Mouse (Mus musculus): ENCODE data around the gene Xylt1.

The Xylt1 gene

DNA sequence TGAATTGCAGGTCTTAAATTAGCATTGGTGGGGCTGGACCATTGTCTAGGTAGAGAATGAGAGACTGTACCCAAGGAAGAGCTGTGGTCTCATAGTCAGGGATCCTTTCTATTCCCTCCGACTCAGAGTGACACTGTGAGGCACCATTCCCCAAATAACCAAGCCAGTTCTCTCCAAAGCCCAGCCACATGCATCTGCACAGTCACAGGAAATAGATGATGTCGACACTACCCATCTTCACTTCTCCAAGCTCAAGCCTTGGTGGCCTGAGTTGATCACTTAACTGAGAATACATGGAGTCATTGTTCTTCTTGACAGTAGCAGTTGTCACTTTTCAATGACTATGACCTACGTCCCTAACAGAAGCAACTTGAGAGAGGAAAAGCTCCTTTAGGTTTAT, 100.6 kb downstream of the Xylt1 start:
- no peak for DNase-seq (ENCODE audit: low read depth)

DNA sequence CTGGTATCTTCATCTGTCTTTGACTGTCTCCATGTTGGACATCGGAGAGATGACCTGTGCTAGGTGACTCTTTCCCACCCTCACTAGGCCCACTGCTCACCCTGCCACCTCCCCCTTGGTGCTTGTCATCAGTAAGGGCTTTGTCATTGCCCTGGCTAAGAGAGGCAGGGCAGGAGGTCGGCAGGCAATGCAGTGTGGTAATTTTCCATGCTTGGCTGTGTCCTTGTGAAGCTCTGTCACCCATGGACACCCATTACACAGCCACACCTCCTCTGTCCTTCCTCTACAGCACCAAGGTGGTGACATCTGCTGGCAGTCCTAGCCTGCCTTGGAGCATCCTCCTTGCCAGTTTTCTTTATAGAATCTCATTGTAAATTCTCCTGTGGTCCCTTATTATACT, 101.9 kb downstream of the Xylt1 start:
- DNase-seq (ENCODE audit: low read depth) = no peak

DNA sequence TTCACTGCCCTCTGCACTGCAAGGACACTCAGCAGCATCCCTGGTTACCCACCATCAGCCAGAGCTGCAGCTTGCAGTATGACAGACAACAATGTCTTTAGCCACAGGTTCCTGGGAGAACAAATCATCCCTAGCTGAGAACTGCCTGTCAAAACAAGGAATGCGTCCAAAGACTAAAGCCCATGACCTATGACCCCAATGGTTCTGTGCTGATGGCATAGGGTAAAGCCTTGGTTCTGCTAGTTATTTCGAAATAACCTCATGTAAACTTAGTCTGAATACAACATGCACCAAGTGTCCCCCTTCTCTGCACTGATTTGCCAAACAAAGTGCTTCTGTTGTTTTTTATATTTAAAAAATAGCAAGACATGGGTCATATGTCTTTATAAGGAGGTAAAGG, 103.8 kb downstream of the Xylt1 start:
- DNase-seq (ENCODE audit: low read depth) = peak; percentile 54

DNA sequence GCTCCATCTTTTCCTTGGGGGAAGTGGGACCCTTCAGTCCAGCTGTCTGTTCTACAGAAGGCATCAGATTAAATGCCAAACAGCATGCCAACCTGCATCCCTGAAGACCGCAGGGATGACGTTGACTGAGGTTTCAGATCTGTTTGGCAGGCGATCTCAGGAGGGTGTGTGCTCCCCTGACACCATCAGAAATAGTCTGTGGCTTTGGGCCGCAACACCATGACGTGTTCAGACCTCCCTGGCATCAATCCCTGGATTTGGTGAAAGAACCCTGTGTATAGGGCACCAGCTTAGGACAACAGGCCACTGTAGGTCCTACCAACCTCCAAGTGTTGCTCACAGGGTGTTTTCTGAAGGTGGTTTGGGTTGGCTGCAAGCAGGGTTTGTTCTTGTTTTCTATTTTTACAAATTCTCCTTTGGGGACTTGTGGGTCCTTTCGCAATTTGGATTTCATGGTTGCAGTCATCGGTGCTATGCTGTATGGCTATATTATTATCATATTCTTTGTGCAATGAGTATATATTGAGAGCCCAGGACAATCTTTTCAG, 104.3 kb downstream of the Xylt1 start:
- peak; percentile 97 for DNase-seq (ENCODE audit: low read depth)

DNA sequence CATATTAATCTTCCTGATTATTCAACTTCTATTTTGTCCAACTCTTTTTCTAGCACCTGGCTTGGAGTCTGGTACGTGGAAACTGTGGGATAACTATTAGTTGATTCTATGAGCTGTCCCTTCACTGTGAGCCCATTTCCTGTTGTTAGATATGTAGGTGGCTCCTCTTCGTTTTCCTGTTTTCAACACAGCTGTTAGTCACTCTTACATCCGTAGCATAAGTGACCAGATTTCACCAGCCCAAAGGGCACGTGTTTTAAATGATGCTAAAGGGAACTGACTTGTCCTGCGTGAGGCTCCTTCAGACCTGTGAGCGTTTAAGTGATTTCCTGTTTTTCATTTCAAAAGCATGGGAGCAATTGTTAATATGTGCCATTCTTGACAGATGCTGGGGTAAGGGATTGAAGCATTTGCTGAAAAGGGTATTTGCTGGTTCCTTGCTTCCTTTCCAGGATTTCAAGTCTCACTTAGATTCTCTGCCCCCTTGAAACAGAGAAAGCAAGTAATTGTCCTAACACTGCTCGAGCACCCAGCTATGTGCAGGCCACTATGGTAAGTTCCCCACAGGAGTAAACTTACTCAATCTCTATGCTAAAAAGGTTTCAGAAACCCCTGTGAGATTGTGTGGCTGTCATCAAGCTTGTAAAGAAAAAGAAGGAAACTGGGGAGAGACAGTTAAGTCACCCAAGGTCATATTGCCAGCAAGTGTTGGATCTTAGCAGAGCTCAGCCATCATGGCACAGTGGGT, 105.8 kb downstream of the Xylt1 start:
- DNase-seq (ENCODE audit: low read depth) = peak; percentile 53

DNA sequence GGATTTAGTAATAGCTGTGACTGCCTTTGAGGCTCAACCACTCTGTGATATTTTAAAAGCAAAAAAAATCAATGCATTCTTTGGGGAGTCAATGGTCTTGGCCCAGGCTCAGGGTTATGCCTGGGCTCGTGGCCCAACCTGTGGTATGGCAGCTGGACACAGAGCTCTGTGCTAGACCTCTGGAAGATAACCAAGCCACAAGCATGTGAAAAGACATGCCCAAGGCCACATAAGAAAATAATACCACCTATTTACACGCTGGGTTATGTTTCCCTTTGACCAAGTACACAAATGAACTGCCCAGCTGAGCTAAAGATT, 106.4 kb downstream of the Xylt1 start:
- peak; percentile 98 for DNase-seq (ENCODE audit: low read depth)

DNA sequence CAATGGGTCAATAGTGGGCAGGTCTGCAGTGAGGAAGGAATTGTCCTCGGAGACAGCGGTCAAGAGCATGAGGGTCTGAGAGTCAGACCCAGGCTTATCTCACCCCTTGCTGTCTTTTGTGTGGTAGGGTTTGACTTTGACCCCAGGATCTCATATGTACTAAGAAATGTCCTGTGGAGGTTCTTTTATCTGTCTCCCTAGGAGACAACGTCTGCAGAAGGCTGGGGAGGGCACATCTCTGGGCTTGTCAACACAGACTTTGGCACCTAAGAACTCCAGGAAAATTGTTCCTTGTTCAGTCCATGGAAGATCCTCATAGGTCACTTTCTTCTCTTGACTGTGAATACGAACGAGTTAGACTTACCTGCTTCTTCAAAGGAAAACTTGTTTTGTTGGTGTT, 109.2 kb downstream of the Xylt1 start:
- DNase-seq (ENCODE audit: low read depth) = no peak

DNA sequence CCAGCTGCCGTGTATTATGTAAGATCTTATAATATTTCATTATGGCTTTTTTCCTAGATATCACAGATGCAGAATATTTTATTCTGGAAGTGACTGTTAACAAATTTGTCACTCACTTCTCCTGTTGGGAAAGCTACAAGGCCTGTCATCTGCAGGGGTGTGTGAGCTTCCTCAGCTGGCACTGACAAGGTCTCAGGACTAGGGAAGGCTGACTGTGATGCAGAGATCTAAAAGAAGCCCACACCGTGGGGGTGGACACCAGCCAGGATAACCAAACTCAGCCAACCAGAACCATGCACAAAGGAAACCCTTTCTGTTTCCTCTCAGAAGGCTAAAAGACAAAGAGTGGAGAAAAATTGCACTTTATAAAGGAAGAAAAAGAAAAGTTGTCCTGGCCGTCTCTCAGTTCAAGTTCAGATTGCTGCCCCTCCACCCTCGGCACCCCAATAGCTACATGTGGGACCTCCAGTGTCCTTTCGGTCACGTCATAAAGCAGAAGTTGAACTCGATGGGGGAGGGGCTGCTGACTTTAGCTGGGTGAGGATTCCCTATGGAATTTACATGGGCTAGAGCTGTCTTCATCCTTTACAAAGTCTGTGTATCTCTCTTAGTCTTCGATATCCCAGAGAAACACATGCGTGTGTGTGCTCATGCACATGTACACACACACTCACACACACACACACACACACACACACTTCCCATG, 109.9 kb downstream of the Xylt1 start:
- no peak for DNase-seq (ENCODE audit: low read depth)

DNA sequence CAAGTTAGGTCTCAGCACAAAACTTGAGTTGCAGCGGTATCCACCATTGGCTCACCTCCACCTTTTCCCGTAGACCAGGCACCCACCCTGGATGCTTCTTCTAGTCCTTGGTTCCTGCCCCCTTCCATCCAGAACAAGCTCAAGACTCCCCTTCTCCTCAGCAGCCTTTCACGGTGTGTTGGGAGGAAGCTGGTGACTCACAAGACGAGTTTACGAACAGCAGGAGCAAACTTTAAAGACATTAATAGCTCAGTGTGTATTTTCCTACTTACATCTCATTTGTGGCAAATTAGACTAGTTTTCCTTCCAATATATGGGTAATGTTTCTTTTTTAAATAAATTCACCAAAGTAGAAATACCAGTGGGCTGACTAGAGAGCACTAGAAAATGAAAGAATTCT, 110.7 kb downstream of the Xylt1 start:
- DNase-seq (ENCODE audit: low read depth) = no peak

DNA sequence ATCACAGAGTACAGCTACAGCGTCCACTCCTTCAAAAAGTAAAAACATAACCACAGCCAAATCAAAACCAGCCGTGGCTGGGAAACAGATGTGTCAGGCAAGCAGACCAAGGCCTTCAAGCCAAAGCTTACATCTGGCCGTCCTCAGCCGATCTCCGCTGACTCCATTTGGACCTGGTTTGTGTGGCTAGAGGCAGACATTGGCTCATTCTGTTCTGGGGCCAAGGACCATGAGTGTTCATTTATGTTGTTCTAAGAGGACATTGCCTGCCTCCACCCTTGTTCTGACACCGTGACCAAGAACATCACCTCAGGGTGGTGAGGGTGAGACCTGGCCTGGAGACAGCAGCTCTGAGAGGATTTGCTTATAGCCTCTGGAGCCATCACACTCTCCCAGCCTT, 113.4 kb downstream of the Xylt1 start:
- DNase-seq (ENCODE audit: low read depth) = no peak

DNA sequence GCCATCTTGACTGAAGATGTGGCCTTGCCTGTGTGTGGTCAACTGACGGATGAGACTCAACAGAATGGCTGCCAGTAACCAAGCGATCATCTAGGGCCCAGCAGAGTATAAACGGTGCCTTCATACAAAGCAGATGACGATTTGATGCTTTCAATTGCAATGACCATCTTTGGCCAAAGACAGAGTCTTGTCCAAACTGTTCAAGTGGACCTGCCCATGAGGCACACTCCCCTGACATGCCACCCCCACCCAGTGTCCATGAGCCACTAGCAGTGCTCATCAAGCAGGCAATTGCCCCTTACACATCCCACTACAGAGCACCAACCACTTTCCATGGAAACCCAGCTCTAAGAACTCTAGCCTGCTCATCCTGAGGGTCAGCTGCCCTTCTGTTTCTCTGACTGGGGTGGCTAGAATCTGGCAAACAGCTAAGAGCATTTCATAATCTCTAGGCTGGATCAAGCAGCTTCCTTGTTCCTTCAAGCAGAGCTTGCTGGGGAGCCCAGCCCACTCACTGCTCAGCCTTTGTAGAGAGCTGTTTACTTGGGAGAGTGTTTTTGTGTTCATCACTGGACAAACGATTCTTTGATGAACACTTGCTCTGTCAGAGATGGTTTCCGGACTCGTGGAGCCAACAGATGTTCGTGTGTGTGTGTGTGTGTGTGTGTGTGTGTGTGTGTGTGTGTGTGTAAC, 114.0 kb downstream of the Xylt1 start:
- no peak for DNase-seq (ENCODE audit: low read depth)

DNA sequence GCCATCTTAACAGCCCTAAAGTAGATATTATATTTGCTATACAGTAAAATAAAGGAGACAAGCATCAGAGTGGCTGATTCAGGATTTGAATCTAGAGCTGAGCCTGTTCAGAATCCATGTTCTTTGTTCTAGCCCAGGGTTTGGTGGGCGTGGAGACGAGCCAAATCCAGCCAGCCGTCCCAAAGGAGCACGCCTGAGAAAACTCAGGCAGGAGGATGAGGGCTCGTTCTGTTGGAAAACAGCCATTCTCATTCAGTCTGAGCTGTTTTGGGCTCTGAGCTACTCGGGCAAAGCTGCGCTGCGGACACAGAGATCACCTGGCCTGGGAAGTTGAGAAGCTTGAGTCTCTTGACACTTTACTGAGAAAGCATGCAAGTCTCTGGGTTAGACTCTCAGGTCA, 115.0 kb downstream of the Xylt1 start:
- DNase-seq (ENCODE audit: low read depth) = no peak

DNA sequence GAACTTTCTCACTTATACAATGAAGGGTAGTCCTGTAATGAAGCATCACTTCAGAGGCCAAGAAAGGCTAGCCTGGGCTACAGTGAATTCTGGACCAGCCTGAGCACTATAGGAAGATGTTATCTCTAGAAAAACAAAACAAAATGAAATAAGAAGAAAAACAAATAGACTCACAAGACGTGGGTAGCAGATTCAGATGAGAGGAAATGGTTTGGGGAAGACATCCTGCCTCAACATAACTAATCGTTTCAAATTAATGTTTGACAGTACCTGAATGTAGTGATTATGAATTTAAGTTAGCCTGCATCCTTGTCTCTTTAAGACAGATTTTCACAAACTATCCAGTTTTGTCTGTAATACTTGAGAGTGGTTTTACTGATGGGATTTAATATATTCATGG, 117.4 kb downstream of the Xylt1 start:
- DNase-seq (ENCODE audit: low read depth) = no peak

DNA sequence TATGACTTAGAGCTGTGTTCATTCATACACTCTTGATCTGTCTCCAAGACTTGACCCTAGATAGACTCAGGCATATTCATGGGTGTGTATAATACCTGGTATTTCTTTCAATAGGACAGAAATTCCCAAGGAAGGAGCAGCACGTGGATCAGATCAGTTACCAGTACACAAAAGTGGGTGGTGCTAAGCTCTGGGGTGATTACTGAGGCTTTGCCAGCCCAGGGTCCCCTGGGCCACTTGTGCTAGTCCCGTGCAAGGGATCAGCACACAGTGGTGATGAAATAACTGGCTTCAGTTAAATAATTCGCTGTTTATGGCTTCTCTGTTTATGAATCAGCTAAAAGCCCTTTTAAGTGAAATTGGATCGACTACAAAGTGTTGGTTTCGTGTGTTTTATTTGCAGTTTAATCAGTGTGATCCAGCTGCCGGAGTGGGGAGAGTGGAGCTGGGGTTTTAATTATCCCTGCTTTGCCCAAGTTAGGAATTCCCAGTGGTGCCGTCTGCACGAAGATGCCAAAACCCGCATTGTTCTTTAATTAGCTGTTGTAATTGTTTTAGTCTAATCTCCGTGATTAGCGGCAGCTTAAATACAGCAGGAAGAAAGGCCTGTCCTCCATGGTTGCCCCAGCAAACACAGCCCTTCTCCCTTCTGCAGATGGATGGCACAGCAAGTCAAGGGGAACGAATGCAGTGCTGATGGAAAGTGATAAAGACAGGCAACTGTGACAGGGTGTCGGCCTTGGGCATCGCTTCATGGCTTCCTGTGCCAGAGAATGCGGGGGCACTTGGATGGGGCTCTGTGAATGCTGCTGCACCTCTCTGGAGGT, 120.8 kb downstream of the Xylt1 start:
- DNase-seq (ENCODE audit: low read depth) = no peak

DNA sequence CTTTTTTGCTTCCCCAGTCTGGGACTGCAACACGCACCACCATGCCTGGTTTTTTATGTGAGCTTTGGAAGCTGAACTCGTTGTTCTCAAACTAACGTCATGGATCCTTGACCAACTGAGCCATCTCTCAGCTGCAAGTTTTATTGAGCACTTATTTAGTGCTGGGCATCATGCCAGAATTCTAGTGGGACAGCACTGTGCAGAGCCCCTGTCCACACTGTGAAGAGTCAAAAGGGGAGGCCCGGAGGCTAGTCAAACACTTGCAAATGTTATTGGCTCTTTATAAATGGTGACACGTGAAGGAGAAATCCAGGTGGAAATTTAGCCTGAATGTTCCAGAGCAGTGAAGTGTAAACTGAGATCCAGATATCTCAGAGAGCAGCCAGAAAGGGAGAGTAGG, 121.6 kb downstream of the Xylt1 start:
- no peak for DNase-seq (ENCODE audit: low read depth)

DNA sequence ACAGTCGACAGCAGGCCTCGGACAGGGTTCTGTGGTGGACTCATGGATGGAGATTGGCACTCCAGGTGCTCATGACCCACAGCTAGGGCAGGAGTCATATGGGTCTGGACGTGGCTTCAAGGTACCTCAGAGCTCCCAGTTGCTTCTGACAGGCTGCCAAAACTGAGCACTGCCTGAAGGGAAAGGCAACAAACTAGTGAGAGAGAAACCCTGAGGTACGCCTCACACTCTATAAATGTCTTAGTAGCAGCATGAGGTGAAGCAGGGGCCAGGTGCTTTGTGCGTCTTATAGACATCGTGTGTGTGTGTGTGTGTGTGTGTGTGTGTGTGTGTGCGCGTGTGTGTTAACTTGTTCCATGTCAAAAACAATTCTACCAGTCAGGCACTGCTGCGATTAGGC, 122.9 kb downstream of the Xylt1 start:
- no peak for DNase-seq (ENCODE audit: low read depth)

DNA sequence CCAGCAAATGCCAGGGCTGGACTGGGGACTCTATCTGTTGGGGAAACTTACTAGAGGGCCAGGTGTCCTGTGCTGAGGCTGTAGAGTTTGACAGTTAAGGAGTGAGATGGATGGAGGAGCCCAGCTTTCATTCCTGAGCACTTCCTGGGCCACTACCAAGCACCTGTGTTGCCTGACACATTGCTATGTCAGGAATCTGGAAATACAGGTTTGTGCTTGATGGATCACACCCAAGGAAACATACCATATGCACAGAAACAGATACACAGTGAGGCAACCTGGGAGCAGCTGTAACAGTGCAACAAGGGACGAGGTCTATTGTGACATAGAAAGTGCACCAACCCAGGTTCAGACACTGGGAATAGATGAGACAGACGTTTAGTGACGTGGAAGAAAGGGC, 125.0 kb downstream of the Xylt1 start:
- no peak for DNase-seq (ENCODE audit: low read depth)

DNA sequence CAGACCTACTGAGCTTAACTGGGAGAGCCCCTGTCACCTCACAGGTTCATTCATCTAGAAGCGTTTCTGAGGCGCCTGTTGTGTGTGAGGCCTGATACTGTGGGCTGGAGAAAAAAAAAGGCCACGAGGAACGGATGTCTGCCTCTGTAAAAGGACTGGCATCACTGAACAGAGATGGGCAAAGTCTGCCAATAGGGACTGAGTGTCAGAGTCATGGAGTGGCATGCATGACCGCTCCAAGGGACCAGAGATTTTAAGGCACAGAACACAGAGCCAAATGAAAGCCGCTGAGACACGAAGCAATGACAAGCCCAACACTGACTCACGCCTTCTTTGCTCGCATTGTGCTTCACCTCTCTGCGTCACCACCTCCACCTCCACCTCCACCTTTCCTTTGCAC, 126.6 kb downstream of the Xylt1 start:
- DNase-seq (ENCODE audit: low read depth) = no peak

DNA sequence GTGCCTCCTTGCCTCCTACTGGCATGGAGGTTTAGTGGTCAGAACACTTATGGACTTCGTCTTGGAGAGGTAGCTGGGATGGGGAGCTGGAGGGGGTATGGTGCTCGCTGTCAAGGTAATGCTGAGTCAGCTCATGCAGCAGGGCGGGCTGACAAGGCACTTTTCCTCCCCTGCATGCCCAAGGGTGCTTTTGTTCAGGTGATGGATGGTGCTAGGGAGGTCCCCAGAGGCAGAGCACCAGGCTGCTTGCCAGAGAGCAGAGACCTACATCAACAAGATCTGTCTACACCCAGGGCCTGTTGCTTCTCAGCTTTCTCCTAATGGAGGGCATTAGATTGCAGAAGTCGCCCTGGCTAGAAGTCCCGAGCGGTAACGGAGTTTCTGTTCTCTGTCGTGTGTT, 127.3 kb downstream of the Xylt1 start:
- no peak for DNase-seq (ENCODE audit: low read depth)

DNA sequence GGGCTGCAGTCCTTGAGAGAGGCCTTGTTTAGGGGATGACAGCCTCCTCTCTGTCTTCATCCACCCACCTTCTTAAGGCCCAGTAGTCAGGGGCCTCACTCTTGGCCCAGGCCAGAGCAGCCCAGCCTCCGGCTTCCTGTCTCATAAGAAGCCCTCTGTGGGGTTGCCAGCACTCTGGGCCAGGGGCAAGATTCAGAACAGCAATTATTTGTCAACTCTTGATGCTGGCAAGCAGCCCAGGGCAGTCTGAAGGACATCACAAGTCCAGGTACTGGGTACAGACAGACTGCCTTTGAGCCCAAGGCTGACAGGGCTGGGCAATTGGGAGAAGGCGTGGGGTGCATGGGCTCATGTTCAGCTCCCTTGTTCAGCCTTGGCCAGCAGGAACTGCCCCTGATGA, 129.3 kb downstream of the Xylt1 start:
- no peak for DNase-seq (ENCODE audit: low read depth)

DNA sequence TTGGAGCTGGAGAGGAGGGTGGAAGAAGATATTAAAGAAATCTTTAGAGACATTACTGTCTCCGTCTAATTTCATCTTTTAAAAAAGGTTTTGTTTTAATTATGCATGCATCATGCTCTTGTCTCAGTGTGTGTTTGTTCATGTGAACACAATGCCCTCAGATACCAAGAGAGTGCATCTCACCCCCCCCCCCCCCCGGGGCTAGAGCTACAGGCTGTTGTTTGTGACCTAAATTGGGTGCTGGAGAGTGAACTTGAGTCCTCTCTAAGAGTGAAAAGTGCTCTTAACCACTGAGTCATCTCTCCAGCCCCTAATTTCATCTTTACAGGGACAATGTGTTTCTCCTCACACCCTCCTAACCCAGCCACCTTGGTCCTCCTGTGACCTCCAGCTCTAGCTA, 131.5 kb downstream of the Xylt1 start:
- no peak for DNase-seq (ENCODE audit: low read depth)

DNA sequence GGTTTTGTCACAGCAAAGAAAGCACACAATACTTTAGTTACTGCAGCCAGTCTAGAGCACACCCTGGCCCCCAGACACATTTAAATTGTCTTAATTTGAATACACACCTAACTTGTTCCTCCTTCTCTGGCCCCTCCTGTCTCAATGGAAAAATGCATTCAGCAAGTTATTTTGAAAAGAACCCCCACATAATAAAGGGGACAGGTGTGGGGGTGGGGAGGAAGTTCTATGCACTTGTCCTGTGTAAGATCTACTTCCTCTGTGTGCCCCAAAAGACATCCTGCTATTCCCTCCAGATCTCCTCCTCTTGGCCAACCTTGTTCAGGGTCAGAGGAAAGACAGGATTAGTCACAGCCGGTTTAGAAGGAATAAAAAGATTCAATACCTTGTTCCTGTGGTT, 135.0 kb downstream of the Xylt1 start:
- no peak for DNase-seq (ENCODE audit: low read depth)
